Mouse (Mus musculus) lung, embryonic 14.5 days (tissue): Measurements from ENCODE around the gene Polh. TPM values are rescaled to one million over a fixed set of nuclear protein-coding genes. Genes with fewer than 3 reads are reported as not detected.

Experiments used
- ATAC-seq: fragments of 200-750 bp; cut with Nextera tagmentation; 2 replicates; pipeline ENCODE4 v1.8.0; 2017; ENCODE audit warnings: mild to moderate bottlenecking, moderate TSS enrichment, moderate library complexity; ENCODE audit not compliant: insufficient read depth
- DNase-seq: peaks from one replicate; pipeline ENCODE4 v3.0.0-alpha.2; 2015
- H3K27ac ChIP-seq: fragments of 300-500 bp; sonication (generic); 2 replicates; pipeline ENCODE4 v1.5.1; 2014; ENCODE audit warnings: low read depth, mild to moderate bottlenecking, moderate library complexity
- H3K27me3 ChIP-seq: fragments of 300-500 bp; sonication (generic); 2 replicates; pipeline ENCODE4 v1.6.1; 2014; ENCODE audit warnings: low read length, control low read depth; ENCODE audit not compliant: insufficient read depth
- H3K36me3 ChIP-seq: fragments of 300-500 bp; sonication (generic); 2 replicates; pipeline ENCODE4 v1.6.1; 2014; ENCODE audit warnings: control low read depth; ENCODE audit not compliant: insufficient read depth
- H3K4me1 ChIP-seq: fragments of 300-500 bp; sonication (generic); 2 replicates; pipeline ENCODE4 v1.6.1; 2014; ENCODE audit warnings: antibody characterized with exemption, control low read depth; ENCODE audit not compliant: insufficient read depth
- H3K4me2 ChIP-seq: fragments of 300-500 bp; sonication (generic); 2 replicates; pipeline ENCODE4 v1.6.1; 2014; ENCODE audit warnings: mild to moderate bottlenecking
- H3K4me3 ChIP-seq: fragments of 300-500 bp; sonication (generic); 2 replicates; pipeline ENCODE4 v1.5.1; 2014; ENCODE audit warnings: low read depth, low read length
- H3K9ac ChIP-seq: fragments of 300-500 bp; sonication (generic); 2 replicates; pipeline ENCODE4 v1.6.1; 2014
- H3K9me3 ChIP-seq: fragments of 300-500 bp; sonication (generic); 2 replicates; pipeline ENCODE4 v1.6.1; 2016; ENCODE audit warnings: low read depth, low read length, control low read depth
- CTCF ChIP-seq: IDR thresholded peaks from 2 replicates; pipeline ENCODE4 v1.5.1; 2016; ENCODE audit warnings: antibody characterized with exemption, low read depth
- whole genome bisulfite sequencing: fragments of 180-500 bp; shearing (Covaris S2); extraction: QIAGEN DNeasy Blood & Tissue Kit; methylation state at CpG from one replicate; pipeline ENCODE4 v1.1.7; 2014; 5-methylcytosine and 5-hydroxymethylcytosine counted together
- polyA plus RNA-seq: library from polyadenylated mRNA; unstranded; fragments of >200 nt; fragmentation: Nextera tagmentation; extraction: Ambion mirVana; gene quantifications from 2 replicates; pipeline ENCODE4 v1.2.1, GENCODE M21; 2014

Gene Polh
- polyA plus RNA-seq = 19.6 and 20.5 TPM in 2 replicates

DNA sequence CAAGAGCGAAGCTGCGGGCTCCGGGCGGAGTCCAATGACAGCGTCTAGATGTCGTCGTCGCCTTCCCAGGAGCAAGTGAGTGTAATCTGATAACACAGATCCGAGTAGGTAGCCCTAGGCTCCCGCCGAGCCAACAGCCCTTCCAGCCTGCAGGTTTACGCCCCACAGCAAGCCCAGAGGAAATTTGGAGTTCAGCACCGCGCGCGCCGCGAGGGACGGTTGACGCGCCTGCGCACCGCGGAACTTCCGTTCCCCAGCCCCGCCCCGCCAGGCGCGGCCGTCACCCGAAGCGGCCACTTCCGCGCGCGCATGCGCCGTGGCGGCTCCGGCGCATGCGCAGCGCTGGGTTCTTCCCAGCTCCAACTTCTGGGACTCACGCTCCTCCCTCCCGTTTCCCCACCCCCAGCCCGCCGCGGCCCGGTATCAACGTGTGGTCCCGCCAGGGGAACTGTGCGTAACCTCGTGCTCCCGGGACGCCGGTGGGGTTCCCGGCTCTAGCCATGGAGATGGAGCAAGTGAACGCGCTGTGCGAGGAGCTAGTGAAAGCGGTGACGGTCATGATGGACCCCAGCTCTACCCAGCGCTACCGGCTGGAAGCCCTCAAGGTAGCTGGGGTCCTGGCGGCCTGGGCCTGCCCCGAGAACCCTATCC is at the start of gene Polh, which contains the start of gene Xpo5:
Gene Polh (minus strand): TSS at position 225 of the 651 bp plus-strand sequence.
Gene Xpo5 (plus strand): TSS at position 362 of the 651 bp plus-strand sequence.
- peak within 1 kb of the TSS; percentile 78 for H3K4me2 ChIP-seq
- peaks cover 47% of the 10 kb centered on the region for H3K36me3 ChIP-seq
- peak within 1 kb of the TSS; percentile 97 for H3K4me3 ChIP-seq
- H3K27ac ChIP-seq = peak within 1 kb of the TSS; percentile 90
- DNase-seq (peak; percentile 98), ATAC-seq (peak; percentile 96)
- under 1% methylated on average over 66 of the region's 66 CpGs for WGBS
- H3K9me3 ChIP-seq = no peaks in the 10 kb centered on the region
- no peaks in the 10 kb centered on the region for H3K27me3 ChIP-seq
- peaks cover 5% of the 10 kb centered on the region; the same call in 1 of the 2 replicates for H3K4me1 ChIP-seq
- peak within 1 kb of the TSS; percentile 85 for H3K9ac ChIP-seq
- no peak for TF ChIP-seq CTCF

DNA sequence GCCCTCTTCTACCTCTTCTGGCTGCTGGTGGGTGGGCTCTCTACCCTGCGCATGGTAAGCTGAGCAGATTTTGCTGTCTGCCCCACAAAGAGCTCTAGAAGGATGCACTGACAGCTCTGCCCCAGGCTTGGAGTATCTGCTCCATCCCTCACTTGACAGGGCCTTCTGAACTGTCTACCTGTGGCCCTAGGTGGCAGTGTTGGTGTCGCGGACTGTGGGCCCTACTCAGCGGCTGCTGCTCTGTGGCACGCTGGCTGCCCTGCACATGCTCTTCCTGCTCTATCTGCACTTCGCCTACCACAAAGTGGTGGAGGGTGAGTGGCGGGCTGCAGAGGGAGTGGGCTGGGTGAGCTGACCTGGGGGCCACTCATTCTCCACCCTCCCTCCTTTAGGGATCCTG is 48.7 kb upstream of the Polh start:
- 79% methylated on average over 7 of the region's 7 CpGs for WGBS
- peaks cover 18% of the 10 kb centered on the region for H3K27me3 ChIP-seq
- ATAC-seq (no peak), DNase-seq (no peak)
- H3K27ac ChIP-seq = no peak overlapping the region
- no peaks in the 10 kb centered on the region for H3K9me3 ChIP-seq
- peaks cover 43% of the 10 kb centered on the region for H3K36me3 ChIP-seq
- no peak overlapping the region for H3K4me2 ChIP-seq
- H3K4me3 ChIP-seq = no peak overlapping the region
- no peak overlapping the region for H3K9ac ChIP-seq
- TF ChIP-seq CTCF = no peak
- peaks cover 6% of the 10 kb centered on the region; the same call in 1 of the 2 replicates for H3K4me1 ChIP-seq

DNA sequence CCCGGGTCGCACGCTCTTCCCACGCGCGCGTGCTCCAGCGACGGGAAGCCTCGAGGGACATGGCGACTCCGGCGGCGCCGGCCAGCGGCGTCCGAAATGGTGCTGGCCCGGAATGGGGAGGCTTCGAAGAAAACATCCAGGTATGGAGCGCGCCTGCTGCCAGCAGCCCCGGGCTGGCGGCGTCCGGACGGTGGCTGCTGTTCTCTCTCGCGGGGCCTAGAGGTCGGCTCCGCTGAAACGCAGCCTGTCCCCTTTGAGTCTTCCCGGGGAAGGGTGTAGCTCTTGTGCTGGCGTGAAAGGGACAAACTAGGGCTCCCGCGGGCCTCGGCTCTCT is 45.7 kb upstream of the Polh start:
- peaks cover 73% of the 10 kb centered on the region for H3K36me3 ChIP-seq
- H3K4me2 ChIP-seq = peak overlapping the region; percentile 89
- TF ChIP-seq CTCF = no peak
- peak; percentile 32; the same call in 1 of the 2 replicates for ATAC-seq
- peak overlapping the region; percentile 69 for H3K27ac ChIP-seq
- peak overlapping the region; percentile 91 for H3K9ac ChIP-seq
- DNase-seq = no peak
- H3K9me3 ChIP-seq = no peaks in the 10 kb centered on the region
- H3K4me1 ChIP-seq = peaks cover 6% of the 10 kb centered on the region; the same call in 1 of the 2 replicates
- peak overlapping the region; percentile 96 for H3K4me3 ChIP-seq
- under 1% methylated on average over 37 of the region's 37 CpGs for WGBS
- H3K27me3 ChIP-seq = no peaks in the 10 kb centered on the region

DNA sequence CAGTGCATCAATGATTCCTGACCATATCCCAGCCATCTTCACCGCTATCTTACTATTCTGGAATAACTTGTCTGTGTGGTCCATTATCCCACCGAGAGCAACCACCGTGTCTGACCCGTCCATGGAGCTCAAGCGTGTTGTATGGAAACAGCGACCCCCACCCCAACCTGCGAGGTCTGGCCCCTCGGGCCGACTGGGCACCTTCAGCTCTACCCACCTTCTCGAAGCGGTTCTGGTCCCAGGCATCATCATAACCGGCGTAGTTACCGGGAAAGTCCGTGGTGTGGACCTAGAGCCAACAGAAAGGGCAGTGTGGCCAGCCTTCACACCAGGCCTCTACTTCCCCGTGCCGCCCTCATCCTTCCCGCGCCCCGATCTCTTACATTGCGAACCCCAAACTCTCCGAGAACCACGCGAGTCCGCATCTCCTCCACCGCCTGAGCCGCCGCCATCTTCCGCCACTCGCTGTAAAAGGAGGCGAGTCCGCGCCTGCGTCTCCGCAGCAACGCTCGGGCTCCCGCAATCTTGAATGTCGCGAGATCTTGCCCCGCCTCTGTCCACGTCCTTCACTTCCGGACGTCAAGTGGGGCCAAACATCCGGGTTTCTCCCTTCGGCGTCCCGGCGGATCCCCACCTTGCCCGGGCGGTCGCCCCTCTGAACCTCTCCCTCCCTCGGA is 45.2 kb upstream of the Polh start, which contains the start of the genes Polr1c and Yipf3:
Gene Polr1c (minus strand): TSS at position 543 of the 677 bp plus-strand sequence.
Gene Yipf3 (plus strand): TSS at position 569 of the 677 bp plus-strand sequence.
- under 1% methylated on average over 53 of the region's 53 CpGs for WGBS
- peak within 1 kb of the TSS; percentile 69 for H3K27ac ChIP-seq

DNA sequence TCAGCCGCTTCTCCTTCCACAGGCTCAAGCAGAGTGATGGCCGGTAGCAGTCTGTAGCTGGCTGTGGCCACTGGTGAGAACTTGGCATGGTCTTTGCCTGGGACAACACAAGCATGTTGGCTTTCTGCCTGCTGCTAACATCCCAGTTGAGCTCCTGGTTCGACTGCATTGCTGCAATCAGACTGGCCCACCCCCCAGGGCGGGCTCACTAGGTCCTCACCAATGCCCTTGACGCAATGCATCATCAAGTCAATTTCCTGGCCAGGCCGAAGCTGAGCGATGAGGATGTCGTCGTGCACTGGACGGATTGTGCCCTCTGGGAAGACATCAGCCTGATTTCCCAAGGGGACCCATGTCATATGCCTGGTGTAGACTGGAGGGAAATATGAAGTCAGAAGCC is 42.1 kb upstream of the Polh start:
- ATAC-seq (no peak), DNase-seq (peak; percentile 32)
- H3K9me3 ChIP-seq = no peaks in the 10 kb centered on the region
- H3K27ac ChIP-seq = no peak overlapping the region; the same call in 1 of the 2 replicates
- H3K36me3 ChIP-seq = peaks cover 81% of the 10 kb centered on the region
- peaks cover 6% of the 10 kb centered on the region; the same call in 1 of the 2 replicates for H3K4me1 ChIP-seq
- WGBS = 65% methylated on average over 10 of the region's 10 CpGs
- H3K27me3 ChIP-seq = no peaks in the 10 kb centered on the region
- no peak overlapping the region for H3K4me2 ChIP-seq
- no peak overlapping the region for H3K9ac ChIP-seq
- no peak overlapping the region for H3K4me3 ChIP-seq
- TF ChIP-seq CTCF = no peak

More for the DNA sequence above, 45.2 kb upstream of the Polh start, which contains the start of the genes Polr1c and Yipf3:
- peak within 1 kb of the TSS; percentile 91 for H3K9ac ChIP-seq
- peak within 1 kb of the TSS; percentile 96 for H3K4me3 ChIP-seq
- H3K4me1 ChIP-seq = peaks cover 6% of the 10 kb centered on the region; the same call in 1 of the 2 replicates
- peak; percentile 91 for ATAC-seq
- peaks cover 78% of the 10 kb centered on the region for H3K36me3 ChIP-seq
- no peaks in the 10 kb centered on the region for H3K9me3 ChIP-seq
- TF ChIP-seq CTCF = no peak
- no peaks in the 10 kb centered on the region for H3K27me3 ChIP-seq
- peak within 1 kb of the TSS; percentile 89 for H3K4me2 ChIP-seq
- peak; percentile 99 for DNase-seq

DNA sequence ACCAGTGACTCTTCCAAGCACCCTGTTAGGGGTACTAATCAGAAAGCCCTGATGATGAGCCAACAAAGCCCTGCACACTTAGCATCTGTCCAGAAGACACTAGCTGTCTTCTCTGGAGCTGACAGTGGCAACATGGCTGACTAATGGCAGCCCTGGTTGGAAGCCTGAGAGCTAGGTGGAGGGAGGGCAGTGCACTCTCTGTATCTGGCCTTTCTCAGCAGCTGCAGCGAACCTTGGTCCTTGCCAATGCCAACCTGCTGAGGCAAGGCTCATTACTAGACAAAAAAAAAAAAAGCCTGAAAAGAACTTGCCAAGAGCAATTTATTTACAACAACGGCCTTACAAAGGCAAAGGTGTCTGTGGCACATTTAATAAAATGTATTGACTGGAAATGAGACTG is 41.2 kb upstream of the Polh start:
- H3K36me3 ChIP-seq = peaks cover 84% of the 10 kb centered on the region
- DNase-seq = no peak
- no peak overlapping the region for H3K4me2 ChIP-seq
- no peak for TF ChIP-seq CTCF
- H3K9me3 ChIP-seq = no peaks in the 10 kb centered on the region
- H3K27me3 ChIP-seq = no peaks in the 10 kb centered on the region
- H3K4me1 ChIP-seq = peaks cover 6% of the 10 kb centered on the region; the same call in 1 of the 2 replicates
- ATAC-seq = no peak
- 83% methylated on average over 2 of the region's 2 CpGs for WGBS
- no peak overlapping the region for H3K4me3 ChIP-seq
- no peak overlapping the region for H3K27ac ChIP-seq
- H3K9ac ChIP-seq = no peak overlapping the region

DNA sequence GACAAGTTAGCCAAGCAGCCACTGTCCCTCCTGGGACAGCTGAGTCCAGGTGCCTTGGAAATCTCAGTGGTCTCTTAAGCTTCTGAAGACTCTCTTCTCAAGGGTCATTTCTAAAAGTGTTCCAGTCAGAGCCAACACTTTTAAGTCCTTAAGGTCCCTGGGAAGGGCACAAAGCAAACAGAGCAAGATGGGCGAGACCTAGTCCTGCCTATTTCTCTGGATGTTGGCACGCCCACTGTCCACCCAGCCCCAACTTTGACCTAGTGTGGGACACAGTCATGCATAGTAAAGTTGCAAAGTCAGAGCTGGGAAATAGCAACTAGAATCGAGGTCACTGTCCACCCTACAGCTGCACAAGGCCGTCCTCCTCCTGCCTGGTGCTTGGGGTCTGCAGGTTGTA is 40.5 kb upstream of the Polh start:
- TF ChIP-seq CTCF = no peak
- Histone ChIP-seq H3K4me1 (peaks cover 6% of the 10 kb centered on the region; the same call in 1 of the 2 replicates), H3K27me3 (no peaks in the 10 kb centered on the region), H3K9me3 (no peaks in the 10 kb centered on the region), H3K27ac (no peak overlapping the region), H3K36me3 (peaks cover 90% of the 10 kb centered on the region), H3K9ac (no peak overlapping the region), H3K4me3 (no peak overlapping the region), H3K4me2 (no peak overlapping the region)
- no peak for ATAC-seq
- no peak for DNase-seq
- WGBS = 69% methylated on average over 4 of the region's 4 CpGs
